Mouse (Mus musculus): ENCODE results near the gene Rnf34. TPM values are rescaled to one million over a fixed set of nuclear protein-coding genes. Genes with fewer than 3 reads are reported as not detected.

Gene Rnf34
- total and polyA plus RNA-seq, 3 experiments: 18.4 to 29.1 (median 24.6) TPM

DNA sequence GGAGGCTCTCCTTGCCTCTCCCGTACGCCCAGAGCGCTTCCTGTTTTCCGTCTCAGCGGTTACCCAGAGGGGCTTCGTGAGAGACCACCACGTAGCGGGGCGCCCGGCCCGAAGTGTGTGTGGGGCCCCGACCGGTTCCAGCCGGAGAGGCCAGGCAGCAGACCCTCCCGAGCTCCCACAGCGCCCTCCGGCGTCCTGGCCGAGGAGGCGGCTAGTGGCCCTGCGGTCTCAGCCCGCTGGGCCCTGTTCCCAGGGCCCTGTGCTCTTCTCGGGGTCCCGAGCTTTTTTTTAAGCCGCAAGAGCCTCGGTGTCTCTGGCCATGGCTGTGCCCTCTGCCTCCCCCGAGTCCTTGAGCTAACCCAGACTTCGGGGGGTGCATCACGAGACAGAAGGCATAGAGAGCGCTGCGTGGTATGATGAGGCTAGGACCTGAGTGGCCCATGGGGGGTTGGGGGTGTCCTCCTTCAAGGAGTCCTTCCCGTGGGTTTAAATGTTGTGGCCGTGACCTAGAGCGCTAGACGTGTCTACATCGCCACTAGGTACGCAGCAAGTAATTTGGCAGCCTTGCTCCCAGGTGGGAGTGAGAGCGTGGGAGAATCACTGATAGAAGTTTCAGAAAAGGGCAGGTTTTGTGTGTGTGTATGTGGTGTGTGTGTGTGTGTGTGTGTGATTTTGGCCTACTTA lies 613 bp downstream of the Rnf34 start:
- Histone ChIP-seq H3K27me3 (replicated peaks) (no peaks in the 10 kb centered on the region), H3K27ac (ENCODE audit: insufficient read depth, low read depth) (peak overlapping the region; percentile 11; the same call in 1 of the 2 replicates), H3K4me3 (replicated peaks in 1 of 3; ENCODE audit: low read depth in 2 of 3, low read length in 2 of 3, poor library complexity in 1 of 3) (peak overlapping the region; percentile 65 to 96 (median 76)), H3K36me3 (replicated peaks in 1 of 2; ENCODE audit: control insufficient read depth in 1 of 2, insufficient read depth in 1 of 2, low read length in 1 of 2) (peaks cover 0 to 5% of the 10 kb centered on the region in 2 experiments), H3K79me2 (replicated peaks; ENCODE audit: control insufficient read depth, extremely low read depth, insufficient read depth, poor library complexity, severe bottlenecking) (peaks cover 15% of the 10 kb centered on the region), H3K4me1 (ENCODE audit: control insufficient read depth in 1 of 2, insufficient read depth in 2 of 2) (peaks cover 7 to 37% of the 10 kb centered on the region in 2 experiments), H3K4me2 (ENCODE audit: insufficient read depth, low read depth, poor library complexity, severe bottlenecking) (peak overlapping the region; percentile 77), H3K9ac (ENCODE audit: insufficient read depth, low read depth) (peak overlapping the region; percentile 74), H3K9me3 (replicated peaks; ENCODE audit: low read length) (no peaks in the 10 kb centered on the region)
- in situ Hi-C loops (cut with MboI; ENCODE audit: low pct_ligation_motif_present, low pct_unique_long_range_greater_than_20kb, low sequenced_read_pairs): no loop called here
- dilution Hi-C loops (cut with MboI; ENCODE audit: extremely low pct_ligation_motif_present, extremely low pct_unique_long_range_greater_than_20kb, low sequenced_read_pairs): no loop called here
- TF ChIP-seq MEF2A (IDR thresholded peaks at IDR 0.05; ENCODE audit: borderline replicate concordance, low read depth, low read length) (no peak), CTCF (conservative IDR thresholded peaks at IDR 0.05 in 1 of 2, IDR thresholded peaks at IDR 0.05 in 1 of 2; ENCODE audit: low read depth in 2 of 2, low read length in 2 of 2) (peak in 1 of 2 experiments; percentile 47; a peak in 2 of 4 replicates), E2F4 (IDR thresholded peaks at IDR 0.05; ENCODE audit: insufficient replicate concordance, low read depth, low read length) (no peak), POLR2AphosphoS2 (IDR thresholded peaks at IDR 0.05; ENCODE audit: low read depth, low read length) (no peak), GABPA (IDR thresholded peaks at IDR 0.05; ENCODE audit: insufficient replicate concordance, low read depth, low read length) (no peak), MXI1 (IDR thresholded peaks at IDR 0.05; ENCODE audit: low read depth, low read length) (no peak), KAT2A (IDR thresholded peaks at IDR 0.05; ENCODE audit: insufficient replicate concordance, low read length) (no peak), SMC3 (IDR thresholded peaks at IDR 0.05; ENCODE audit: low read depth, low read length) (peak; percentile 9; the same call in 1 of the 2 replicates)
- DNase-seq (ENCODE audit: extremely low read depth): no peak

DNA sequence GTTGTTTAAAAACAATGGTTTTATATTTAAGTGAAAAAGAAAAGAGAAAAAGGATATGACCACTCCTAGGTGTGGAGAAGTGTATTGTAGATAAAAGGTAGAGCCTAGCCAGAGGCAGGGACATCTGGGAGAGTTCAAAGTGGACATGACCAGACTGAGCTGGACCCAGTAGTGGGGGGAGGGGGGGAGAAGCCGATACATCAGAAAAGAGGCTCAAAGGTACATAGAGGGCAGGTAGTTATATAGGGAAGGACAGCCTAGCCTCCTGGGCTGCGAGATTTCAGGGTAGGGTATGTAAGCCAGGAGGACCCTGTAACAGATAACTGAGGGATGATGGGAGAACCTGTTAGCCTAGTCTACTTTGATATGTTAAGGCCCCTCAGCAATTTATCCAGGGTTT lies 2.8 kb downstream of the Rnf34 start:
- Histone ChIP-seq H3K4me2 (ENCODE audit: insufficient read depth, low read depth, poor library complexity, severe bottlenecking) (no peak overlapping the region), H3K79me2 (replicated peaks; ENCODE audit: control insufficient read depth, extremely low read depth, insufficient read depth, poor library complexity, severe bottlenecking) (peaks cover 16% of the 10 kb centered on the region), H3K27me3 (replicated peaks) (no peaks in the 10 kb centered on the region), H3K4me1 (ENCODE audit: control insufficient read depth in 1 of 2, insufficient read depth in 2 of 2) (peaks cover 7 to 43% of the 10 kb centered on the region in 2 experiments), H3K4me3 (replicated peaks in 1 of 3; ENCODE audit: low read depth in 2 of 3, low read length in 2 of 3, poor library complexity in 1 of 3) (no peak overlapping the region), H3K36me3 (replicated peaks in 1 of 2; ENCODE audit: control insufficient read depth in 1 of 2, insufficient read depth in 1 of 2, low read length in 1 of 2) (peaks cover 3 to 17% of the 10 kb centered on the region in 2 experiments), H3K27ac (ENCODE audit: insufficient read depth, low read depth) (no peak overlapping the region), H3K9me3 (replicated peaks; ENCODE audit: low read length) (no peaks in the 10 kb centered on the region), H3K9ac (ENCODE audit: insufficient read depth, low read depth) (no peak overlapping the region; the same call in 1 of the 2 replicates)
- dilution Hi-C loops (cut with MboI; ENCODE audit: extremely low pct_ligation_motif_present, extremely low pct_unique_long_range_greater_than_20kb, low sequenced_read_pairs) (no loop called here), in situ Hi-C loops (cut with MboI; ENCODE audit: low pct_ligation_motif_present, low pct_unique_long_range_greater_than_20kb, low sequenced_read_pairs) (no loop called here)
- DNase-seq (ENCODE audit: extremely low read depth): no peak
- no peak for TF ChIP-seq EP300 (IDR thresholded peaks at IDR 0.05; ENCODE audit: low read length)
- no peak for TF ChIP-seq NELFE (IDR thresholded peaks at IDR 0.05; ENCODE audit: low read depth, low read length)
- TF ChIP-seq IRF4 (IDR thresholded peaks at IDR 0.05; ENCODE audit: low read depth, low read length): no peak
- no peak for TF ChIP-seq CTCF (conservative IDR thresholded peaks at IDR 0.05 in 1 of 2, IDR thresholded peaks at IDR 0.05 in 1 of 2; ENCODE audit: low read depth in 2 of 2, low read length in 2 of 2)
- TF ChIP-seq USF2 (conservative IDR thresholded peaks at IDR 0.05; ENCODE audit: low read depth, low read length): no peak
- no peak for TF ChIP-seq CHD1 (IDR thresholded peaks at IDR 0.05; ENCODE audit: low read depth, low read length)
- no peak for TF ChIP-seq JUN (IDR thresholded peaks at IDR 0.05; ENCODE audit: insufficient read depth, low read depth, low read length)
- TF ChIP-seq E2F4 (IDR thresholded peaks at IDR 0.05; ENCODE audit: insufficient replicate concordance, low read depth, low read length): no peak
- TF ChIP-seq CHD2 (IDR thresholded peaks at IDR 0.05; ENCODE audit: low read length): no peak
